Mouse (Mus musculus) G1E (cell line): Measurements from ENCODE around the gene Fsip2.

Experiments
- CTCF ChIP-seq: IDR thresholded peaks from 2 replicates; pipeline ENCODE4 v1.5.1; 2012; ENCODE audit warnings: low read depth, low read length, inconsistent platforms, mixed read lengths
- GATA1 ChIP-seq: IDR thresholded peaks from 2 replicates; pipeline ENCODE4 v1.6.1; 2012; ENCODE audit warnings: borderline replicate concordance, low read length, inconsistent platforms, mixed read lengths
- GATA2 ChIP-seq: IDR thresholded peaks from 2 replicates; pipeline ENCODE4 v1.6.1; 2012; ENCODE audit warnings: low read depth, low read length, inconsistent platforms, borderline replicate concordance
- POLR2AphosphoS5 ChIP-seq: IDR thresholded peaks from 2 replicates; pipeline ENCODE4 v1.6.1; 2012; ENCODE audit warnings: low read depth, low read length, inconsistent platforms; ENCODE audit not compliant: insufficient replicate concordance

DNA sequence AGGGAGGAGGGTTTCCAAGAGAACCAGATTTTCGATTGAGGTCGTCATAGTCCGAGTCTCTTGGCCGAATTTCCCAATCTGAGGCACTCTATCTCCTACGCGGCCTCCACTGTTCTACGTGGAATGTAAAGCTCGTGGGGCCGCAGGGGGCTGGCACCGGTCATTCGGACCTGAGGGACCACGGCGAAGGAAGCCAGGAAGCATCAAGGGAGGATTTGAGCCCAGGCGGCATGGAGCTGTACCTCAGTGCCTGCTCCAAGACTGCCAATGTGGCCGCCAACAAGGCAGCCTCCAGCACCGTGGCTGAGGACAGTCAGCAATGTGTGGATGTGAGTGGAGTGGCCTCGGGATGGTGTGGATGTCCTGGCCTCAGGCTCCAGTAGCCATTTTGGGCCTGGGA, at the start of gene Fsip2:
- TF ChIP-seq CTCF (no peak), POLR2AphosphoS5 (no peak), GATA2 (no peak), GATA1 (no peak)
